Mouse (Mus musculus): ENCODE measurements around the gene Mta1. TPM values are rescaled to one million over a fixed set of nuclear protein-coding genes. Genes with fewer than 3 reads are reported as not detected.

Gene Mta1
- polyA plus RNA-seq, 1 experiment from 2014 or later, result 12.9 TPM

- Histone ChIP-seq H3K9ac (no peak overlapping the region), H3K27me3 (peaks cover 31% of the 10 kb centered on the region), H3K9me3 (no peaks in the 10 kb centered on the region), H3K4me1 (peaks cover 38% of the 10 kb centered on the region), H3K36me3 (no peaks in the 10 kb centered on the region), H3K4me2 (0 out of 2 replicates have a peak overlapping the region, but pooled peaks have one; percentile 86), H3K4me3 (peak overlapping the region; percentile 53), H3K27ac (no peak overlapping the region)
- WGBS, result 80% methylated on average over 6 of the region's 6 CpGs
- ATAC-seq (ENCODE audit: insufficient number of reproducible peaks, low FRiP score, low TSS enrichment, low read depth), result no peak
Observed at GRCm38 (mm10) chr12:113152991-113153525, 55.0 kb downstream of the Mta1 start.

- no peaks in the 10 kb centered on the region; the same call in 1 of the 2 replicates for H3K36me3 ChIP-seq
Observed at GRCm38 (mm10) chr12:113153971-113154370, 55.9 kb downstream of the Mta1 start.

DNA sequence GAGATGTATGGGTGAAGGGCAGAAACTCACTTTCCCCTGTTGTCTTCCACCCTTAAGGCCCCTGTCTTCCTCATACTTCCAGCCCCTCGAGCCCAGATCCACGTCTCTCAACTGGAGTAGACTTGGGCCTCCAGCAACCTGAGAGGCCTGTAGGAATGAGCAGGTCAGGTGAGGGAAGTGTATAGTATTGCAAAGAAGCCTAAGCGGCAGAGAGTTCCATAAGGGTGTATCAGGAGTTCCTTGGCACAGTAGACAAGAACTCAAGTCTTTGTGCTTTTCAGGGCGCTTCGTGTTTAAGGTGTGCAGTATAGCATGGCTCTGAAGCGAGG is 56.6 kb downstream of the Mta1 start:
- Histone ChIP-seq H3K27ac (peak overlapping the region; percentile 89), H3K36me3 (peaks cover under 1% of the 10 kb centered on the region; the same call in 1 of the 2 replicates), H3K4me3 (peak overlapping the region; percentile 76), H3K9ac (no peak overlapping the region), H3K4me2 (peak overlapping the region; percentile 93), H3K4me1 (peaks cover 38% of the 10 kb centered on the region), H3K9me3 (no peaks in the 10 kb centered on the region), H3K27me3 (peaks cover 23% of the 10 kb centered on the region)
- WGBS, result 68% methylated on average over 6 of the region's 6 CpGs
- ATAC-seq (ENCODE audit: insufficient number of reproducible peaks, low FRiP score, low TSS enrichment, low read depth), result no peak

More at GRCm38 (mm10) chr12:113153971-113154370, 55.9 kb downstream of the Mta1 start:
- ATAC-seq (ENCODE audit: insufficient number of reproducible peaks, low FRiP score, low TSS enrichment, low read depth), result no peak
- H3K9me3 ChIP-seq, result no peaks in the 10 kb centered on the region
- peaks cover 23% of the 10 kb centered on the region for H3K27me3 ChIP-seq
- no peak overlapping the region for H3K4me3 ChIP-seq
- H3K9ac ChIP-seq, result no peak overlapping the region
- peaks cover 38% of the 10 kb centered on the region for H3K4me1 ChIP-seq
- no peak overlapping the region for H3K27ac ChIP-seq
- H3K4me2 ChIP-seq, result no peak overlapping the region
- 95% methylated on average over 7 of the region's 7 CpGs for WGBS

DNA sequence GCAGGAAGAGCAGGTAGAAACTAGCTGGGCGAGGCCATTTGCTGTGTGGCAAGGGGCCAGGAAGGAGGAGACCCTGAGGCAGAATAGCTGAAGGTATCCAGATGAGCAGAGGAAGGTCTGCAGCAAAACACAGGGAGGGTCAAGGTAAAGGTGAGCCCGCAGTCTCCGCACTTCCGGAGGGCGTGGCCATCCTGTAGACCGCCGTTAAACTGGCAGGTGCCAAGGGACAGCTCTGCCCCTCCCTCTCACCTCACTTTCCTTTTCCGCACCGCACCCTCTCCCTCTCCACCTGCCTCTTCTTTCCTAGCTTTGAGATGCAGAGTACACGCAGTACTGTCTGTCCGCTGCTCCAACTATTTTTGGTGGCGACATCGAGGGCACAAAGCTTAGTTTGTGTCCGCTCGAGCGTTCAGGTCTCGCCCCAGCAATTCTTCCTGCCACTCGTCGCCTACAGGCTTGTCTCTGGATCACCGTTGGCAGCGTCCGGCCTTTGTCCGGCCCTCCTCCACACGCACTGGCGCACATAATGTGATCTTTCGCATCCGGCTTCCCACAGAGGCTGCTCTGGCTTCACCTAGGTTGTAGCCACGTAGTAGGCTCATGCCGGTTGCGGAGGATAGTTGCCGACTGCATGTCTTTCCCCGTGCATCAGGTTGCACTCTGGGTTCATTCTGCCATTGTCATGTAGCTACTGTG is 57.1 kb downstream of the Mta1 start:
- Histone ChIP-seq H3K36me3 (peaks cover 3% of the 10 kb centered on the region; the same call in 1 of the 2 replicates), H3K4me1 (peaks cover 38% of the 10 kb centered on the region), H3K9me3 (no peaks in the 10 kb centered on the region), H3K4me2 (peak overlapping the region; percentile 93), H3K27ac (peak overlapping the region; percentile 89), H3K4me3 (peak overlapping the region; percentile 76), H3K27me3 (peaks cover 23% of the 10 kb centered on the region), H3K9ac (peak overlapping the region; percentile 50)
- WGBS, result 5% methylated on average over 31 of the region's 32 CpGs
- no peak for ATAC-seq (ENCODE audit: insufficient number of reproducible peaks, low FRiP score, low TSS enrichment, low read depth)

DNA sequence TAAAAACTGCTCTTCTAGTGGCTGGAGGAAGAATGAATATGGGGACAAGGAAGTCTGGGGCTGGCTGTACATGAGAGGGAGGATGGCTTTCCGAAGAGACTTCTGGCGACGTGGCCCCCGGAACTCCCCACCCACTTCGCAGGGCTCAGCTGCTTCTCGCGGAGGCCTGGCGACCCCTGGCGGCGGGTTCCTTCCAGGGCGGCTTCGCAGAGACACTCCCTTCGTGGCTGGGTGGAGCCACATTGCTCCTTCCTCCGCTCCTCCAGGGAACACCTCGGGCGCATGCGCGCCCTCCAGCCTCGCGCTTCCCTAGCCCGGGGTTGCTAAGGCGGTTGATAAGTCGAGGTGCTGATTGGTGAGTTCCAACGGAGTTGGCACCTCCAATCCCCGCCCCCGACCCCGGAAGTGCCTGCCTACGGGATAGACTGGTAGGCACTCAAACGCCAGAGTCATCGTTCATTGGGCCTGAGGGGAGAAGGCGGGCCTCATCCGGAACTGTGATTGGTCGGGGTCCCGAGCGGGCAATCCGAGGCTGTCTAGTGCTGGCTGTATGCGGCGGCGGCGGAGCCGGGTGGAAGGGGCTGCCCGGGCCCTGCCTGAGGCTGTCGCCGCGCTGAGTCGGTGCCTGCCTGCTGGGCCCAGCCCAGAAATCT is 57.9 kb downstream of the Mta1 start, which contains the start of gene Tedc1:
TSS of gene Tedc1 (plus strand) at position 535 of the 653 bp plus-strand sequence.
- H3K27ac ChIP-seq, result peak within 1 kb of the TSS; percentile 89
- H3K4me1 ChIP-seq, result peaks cover 38% of the 10 kb centered on the region
- 0% methylated on average over 46 of the region's 46 CpGs for WGBS
- H3K4me3 ChIP-seq, result peak within 1 kb of the TSS; percentile 76
- peak within 1 kb of the TSS; percentile 93 for H3K4me2 ChIP-seq
- peaks cover 15% of the 10 kb centered on the region for H3K27me3 ChIP-seq
- H3K9me3 ChIP-seq, result no peaks in the 10 kb centered on the region
- H3K36me3 ChIP-seq, result peaks cover 3% of the 10 kb centered on the region; the same call in 1 of the 2 replicates
- H3K9ac ChIP-seq, result peak within 1 kb of the TSS; percentile 50
- peak; percentile 96 for ATAC-seq (ENCODE audit: insufficient number of reproducible peaks, low FRiP score, low TSS enrichment, low read depth)

GRCm38 (mm10) chr12:113156540-113156929 is 58.5 kb downstream of the Mta1 start:
- 1% methylated on average over 23 of the region's 23 CpGs for WGBS
- no peak for ATAC-seq (ENCODE audit: insufficient number of reproducible peaks, low FRiP score, low TSS enrichment, low read depth)
- no peaks in the 10 kb centered on the region for H3K9me3 ChIP-seq
- H3K4me2 ChIP-seq, result peak overlapping the region; percentile 93
- peak overlapping the region; percentile 46 for H3K9ac ChIP-seq
- peaks cover 10% of the 10 kb centered on the region; the same call in 1 of the 2 replicates for H3K27me3 ChIP-seq
- peaks cover 5% of the 10 kb centered on the region for H3K36me3 ChIP-seq
- H3K27ac ChIP-seq, result 0 out of 2 replicates have a peak overlapping the region, but pooled peaks have one; percentile 33
- peaks cover 35% of the 10 kb centered on the region for H3K4me1 ChIP-seq
- peak overlapping the region; percentile 76 for H3K4me3 ChIP-seq

- no peak overlapping the region for H3K27ac ChIP-seq
- ATAC-seq (ENCODE audit: insufficient number of reproducible peaks, low FRiP score, low TSS enrichment, low read depth), result no peak
Observed at GRCm38 (mm10) chr12:113157002-113157401, 58.9 kb downstream of the Mta1 start.

GRCm38 (mm10) chr12:113157521-113157920 is 59.4 kb downstream of the Mta1 start:
- Histone ChIP-seq H3K27me3 (0 out of 2 replicates have a peak, but pooled peaks cover 7% of the 10 kb centered on the region), H3K4me1 (peaks cover 25% of the 10 kb centered on the region), H3K36me3 (peaks cover 8% of the 10 kb centered on the region), H3K9me3 (no peaks in the 10 kb centered on the region), H3K27ac (no peak overlapping the region), H3K4me2 (peak overlapping the region; percentile 93; the same call in 1 of the 2 replicates), H3K9ac (no peak overlapping the region), H3K4me3 (peak overlapping the region; percentile 76; the same call in 1 of the 2 replicates)
- no peak for ATAC-seq (ENCODE audit: insufficient number of reproducible peaks, low FRiP score, low TSS enrichment, low read depth)
- 89% methylated on average over 8 of the region's 8 CpGs for WGBS

More at GRCm38 (mm10) chr12:113157002-113157401, 58.9 kb downstream of the Mta1 start:
- H3K27me3 ChIP-seq, result 0 out of 2 replicates have a peak, but pooled peaks cover 7% of the 10 kb centered on the region
- peak overlapping the region; percentile 76 for H3K4me3 ChIP-seq
- peaks cover 8% of the 10 kb centered on the region for H3K36me3 ChIP-seq
- peaks cover 30% of the 10 kb centered on the region for H3K4me1 ChIP-seq
- WGBS, result 32% methylated on average over 8 of the region's 8 CpGs
- peak overlapping the region; percentile 46 for H3K9ac ChIP-seq
- no peaks in the 10 kb centered on the region for H3K9me3 ChIP-seq
- peak overlapping the region; percentile 93 for H3K4me2 ChIP-seq

GRCm38 (mm10) chr12:113157971-113158370 is 59.9 kb downstream of the Mta1 start:
- no peak overlapping the region for H3K9ac ChIP-seq

DNA sequence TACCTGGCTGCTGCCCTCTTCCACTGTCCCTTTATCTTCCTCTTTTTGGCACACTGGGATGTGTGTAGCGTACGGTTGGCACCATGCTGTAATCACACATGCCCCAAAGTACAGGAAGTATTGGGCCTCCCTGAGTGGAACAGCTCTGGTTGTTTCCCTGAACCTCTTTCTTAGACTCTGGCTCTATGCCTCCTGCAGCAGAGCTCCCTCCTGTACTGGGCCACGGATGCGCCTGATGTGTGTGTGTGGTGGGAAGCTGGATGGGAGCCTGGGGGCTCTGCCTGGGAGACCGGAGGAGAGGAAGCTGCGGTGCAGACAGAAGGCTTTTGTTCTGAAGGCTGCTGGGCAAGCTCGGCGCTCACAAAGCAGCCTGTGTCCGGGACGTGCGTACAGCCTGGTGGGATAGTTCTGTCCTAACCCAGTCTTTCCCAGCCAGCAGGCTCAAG is 65.5 kb downstream of the Mta1 start:
- peak overlapping the region; percentile 68 for H3K27ac ChIP-seq

More at GRCm38 (mm10) chr12:113157971-113158370, 59.9 kb downstream of the Mta1 start:
- H3K4me3 ChIP-seq, result no peak overlapping the region
- no peak overlapping the region for H3K27ac ChIP-seq
- H3K27me3 ChIP-seq, result 0 out of 2 replicates have a peak, but pooled peaks cover 7% of the 10 kb centered on the region
- H3K9me3 ChIP-seq, result no peaks in the 10 kb centered on the region
- H3K4me1 ChIP-seq, result peaks cover 24% of the 10 kb centered on the region
- no peak for ATAC-seq (ENCODE audit: insufficient number of reproducible peaks, low FRiP score, low TSS enrichment, low read depth)
- 91% methylated on average over 8 of the region's 8 CpGs for WGBS
- no peak overlapping the region for H3K4me2 ChIP-seq
- H3K36me3 ChIP-seq, result peaks cover 10% of the 10 kb centered on the region

GRCm38 (mm10) chr12:113168031-113168536 is 70.0 kb downstream of the Mta1 start:
- Histone ChIP-seq H3K4me3 (no peak overlapping the region), H3K27me3 (no peaks in the 10 kb centered on the region), H3K4me2 (no peak overlapping the region), H3K36me3 (peaks cover 6% of the 10 kb centered on the region), H3K4me1 (peaks cover 1% of the 10 kb centered on the region), H3K9me3 (no peaks in the 10 kb centered on the region), H3K27ac (no peak overlapping the region), H3K9ac (no peak overlapping the region)
- 77% methylated on average over 9 of the region's 9 CpGs for WGBS
- no peak for ATAC-seq (ENCODE audit: insufficient number of reproducible peaks, low FRiP score, low TSS enrichment, low read depth)

More for the DNA sequence above, 65.5 kb downstream of the Mta1 start:
- H3K27me3 ChIP-seq, result no peaks in the 10 kb centered on the region
- H3K4me1 ChIP-seq, result peaks cover 5% of the 10 kb centered on the region
- no peak overlapping the region for H3K9ac ChIP-seq
- H3K9me3 ChIP-seq, result no peaks in the 10 kb centered on the region
- H3K4me2 ChIP-seq, result no peak overlapping the region
- peak; percentile 37; the same call in 1 of the 2 replicates for ATAC-seq (ENCODE audit: insufficient number of reproducible peaks, low FRiP score, low TSS enrichment, low read depth)
- 81% methylated on average over 11 of the region's 11 CpGs for WGBS
- H3K4me3 ChIP-seq, result no peak overlapping the region
- peaks cover 17% of the 10 kb centered on the region for H3K36me3 ChIP-seq
